11 mouse cellular contexts compared by ENCODE assay signal in the genomic region with DNA sequence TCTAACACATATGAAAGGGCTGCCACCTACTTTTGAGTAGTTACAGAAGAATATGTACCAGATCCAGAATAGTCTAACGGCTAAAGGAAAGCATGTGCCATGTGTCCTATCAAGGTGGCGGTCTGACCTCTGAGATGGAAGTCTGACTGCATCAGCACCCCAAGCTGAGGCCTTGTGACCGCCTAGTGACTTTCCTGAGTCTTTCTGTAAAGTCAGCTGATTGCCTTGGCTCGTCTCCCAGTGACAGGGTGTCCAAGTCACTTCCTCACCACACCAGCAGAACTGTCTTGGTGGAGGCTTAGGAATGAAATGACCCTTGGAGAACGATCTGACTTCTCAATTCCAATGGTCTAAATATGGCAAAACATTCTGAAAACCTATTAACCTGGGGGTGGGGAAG.
DNase-seq lines count a peak whose midpoint lies in the region; ATAC-seq and TF ChIP-seq lines count a peak whose summit lies in the region.
"Had no signal": no experiment of that assay in that cellular context is flagged by ENCODE, and none has a peak within 500 bp of the region (broad histone marks: within the 10 kb centered on the region; RNA-seq: fewer than 3 reads in every experiment).

No protein-coding gene starts in this region.

- ATAC-seq in frontal cortex, adult (ENCODE audit: low TSS enrichment), result peak; percentile 44; the same call in 1 of the 2 replicates
- ATAC-seq in midbrain, embryonic 16.5 days, result no peak
- ATAC-seq in hindbrain, embryonic 14.5 days (ENCODE audit: low FRiP score), result no peak
- ATAC-seq: forebrain, postnatal 0 days had no signal

- H3K27ac ChIP-seq in midbrain, embryonic 16.5 days (ENCODE audit: low read length), result no peak overlapping the region
- H3K27ac ChIP-seq in hindbrain, embryonic 14.5 days, result no peak overlapping the region
- H3K27ac ChIP-seq: hindbrain, embryonic 15.5 days had no signal

- no peak overlapping the region for H3K9ac ChIP-seq in midbrain, embryonic 16.5 days (ENCODE audit: low read depth, low read length)
- no peak overlapping the region for H3K9ac ChIP-seq in hindbrain, embryonic 14.5 days
- H3K9ac ChIP-seq: forebrain, postnatal 0 days; hindbrain, embryonic 15.5 days had no signal

- TF ChIP-seq POLR2A in lung, adult 2 months (IDR thresholded peaks at IDR 0.05; ENCODE audit: borderline replicate concordance, extremely low read depth, low read depth, low read length), result no peak

- no peaks in the 10 kb centered on the region for H3K36me3 ChIP-seq in midbrain, embryonic 16.5 days (ENCODE audit: control insufficient read depth, insufficient read depth, low read length)
- no peaks in the 10 kb centered on the region for H3K36me3 ChIP-seq in hindbrain, embryonic 14.5 days (replicated peaks; ENCODE audit: control insufficient read depth, insufficient read depth)
- H3K36me3 ChIP-seq: hindbrain, embryonic 15.5 days had no signal

- H3K4me1 ChIP-seq in lung, adult 2 months (ENCODE audit: control insufficient read depth, insufficient read depth, low read length), result 0 out of 2 replicates have a peak, but pooled peaks cover 3% of the 10 kb centered on the region
- H3K4me1 ChIP-seq in midbrain, embryonic 16.5 days (ENCODE audit: control insufficient read depth, insufficient read depth, low read length), result no peaks in the 10 kb centered on the region
- no peaks in the 10 kb centered on the region for H3K4me1 ChIP-seq in hindbrain, embryonic 14.5 days (replicated peaks; ENCODE audit: control insufficient read depth, insufficient read depth, low read length)
- H3K4me1 ChIP-seq: hindbrain, embryonic 15.5 days had no signal

- no peaks in the 10 kb centered on the region for H3K27me3 ChIP-seq in midbrain, embryonic 16.5 days (ENCODE audit: control insufficient read depth, insufficient read depth, low read depth, low read length)
- H3K27me3 ChIP-seq in hindbrain, embryonic 14.5 days (ENCODE audit: control insufficient read depth, insufficient read depth, low read length), result no peaks in the 10 kb centered on the region
- H3K27me3 ChIP-seq: hindbrain, embryonic 15.5 days had no signal

- WGBS in lung, adult 2 months, result 53% methylated on average over 5 of the region's 5 CpGs
- WGBS in midbrain, embryonic 16.5 days, result 89% methylated on average over 5 of the region's 5 CpGs
- WGBS in hindbrain, embryonic 14.5 days, result 90% methylated on average over 5 of the region's 5 CpGs

- no peak for DNase-seq in frontal cortex, adult 2 months (ENCODE audit: extremely low spot score in 1 of 2, low spot score in 1 of 2)
- peak; percentile 61 to 68 for DNase-seq in lung, adult 18-20 months
- no peak for DNase-seq in lung, adult 2 months
- peak; percentile 86 to 90 for DNase-seq in kidney, adult 8-10 months
- no peak for DNase-seq in thymus, postnatal 0 days (ENCODE audit: low spot score)
- no peak for DNase-seq in hindbrain, embryonic 14.5 days (ENCODE audit: low spot score)
- DNase-seq: forebrain, postnatal 0 days; spleen, adult 18-20 months had no signal

- no peak overlapping the region for H3K4me2 ChIP-seq in midbrain, embryonic 16.5 days (ENCODE audit: low read length)
- H3K4me2 ChIP-seq in hindbrain, embryonic 14.5 days (replicated peaks), result no peak overlapping the region
- H3K4me2 ChIP-seq: hindbrain, embryonic 15.5 days had no signal

- H3K4me3 ChIP-seq in lung, adult 2 months (replicated peaks; ENCODE audit: extremely low read depth, low read depth, low read length), result no peak overlapping the region
- H3K4me3 ChIP-seq in midbrain, embryonic 16.5 days (ENCODE audit: low read depth, low read length), result no peak overlapping the region
- no peak overlapping the region for H3K4me3 ChIP-seq in hindbrain, embryonic 14.5 days (replicated peaks; ENCODE audit: low read length)
- H3K4me3 ChIP-seq: hindbrain, embryonic 15.5 days had no signal

- no peaks in the 10 kb centered on the region for H3K9me3 ChIP-seq in midbrain, embryonic 16.5 days (replicated peaks; ENCODE audit: control insufficient read depth, low read length, poor library complexity, severe bottlenecking)
- H3K9me3 ChIP-seq in hindbrain, embryonic 14.5 days (ENCODE audit: control insufficient read depth, low read length), result no peaks in the 10 kb centered on the region
- H3K9me3 ChIP-seq: hindbrain, embryonic 15.5 days had no signal

- no peak for TF ChIP-seq CTCF in lung, adult 2 months (IDR thresholded peaks at IDR 0.05; ENCODE audit: insufficient read depth, low read length)

Comparison
In these comparisons a context has a peak if more than half of its experiments do, and no peak if none do; other contexts are left out.
1. DNase-seq: peak in lung, adult 18-20 months (2 of 2) and kidney, adult 8-10 months (2 of 2); none in frontal cortex, adult 2 months (0 of 2), lung, adult 2 months (single experiment), thymus, postnatal 0 days (single experiment) and hindbrain, embryonic 14.5 days (single experiment).